Mouse (Mus musculus): ENCODE results near the gene Efna1.

- TF ChIP-seq HCFC1 (IDR thresholded peaks at IDR 0.05; ENCODE audit: low read depth, low read length): no peak
- TF ChIP-seq POLR2A (IDR thresholded peaks at IDR 0.05; ENCODE audit: control insufficient read depth in 1 of 2, insufficient read depth in 1 of 2, low read depth in 1 of 2, low read length in 2 of 2, poor library complexity in 1 of 2): no peak
These were observed 33.4 kb upstream of the Efna1 start for GRCm38 (mm10) chr3:89314340-89314739.

Measured in MEL (cell line).